Mouse (Mus musculus) retina, embryonic 14.5 days (tissue): ENCODE data around the gene Lyrm1.

Experiments used
- DNase-seq: peaks from one replicate; pipeline ENCODE4 v3.0.0-alpha.2; 2015; ENCODE audit warnings: low spot score

Gene Lyrm1

DNA sequence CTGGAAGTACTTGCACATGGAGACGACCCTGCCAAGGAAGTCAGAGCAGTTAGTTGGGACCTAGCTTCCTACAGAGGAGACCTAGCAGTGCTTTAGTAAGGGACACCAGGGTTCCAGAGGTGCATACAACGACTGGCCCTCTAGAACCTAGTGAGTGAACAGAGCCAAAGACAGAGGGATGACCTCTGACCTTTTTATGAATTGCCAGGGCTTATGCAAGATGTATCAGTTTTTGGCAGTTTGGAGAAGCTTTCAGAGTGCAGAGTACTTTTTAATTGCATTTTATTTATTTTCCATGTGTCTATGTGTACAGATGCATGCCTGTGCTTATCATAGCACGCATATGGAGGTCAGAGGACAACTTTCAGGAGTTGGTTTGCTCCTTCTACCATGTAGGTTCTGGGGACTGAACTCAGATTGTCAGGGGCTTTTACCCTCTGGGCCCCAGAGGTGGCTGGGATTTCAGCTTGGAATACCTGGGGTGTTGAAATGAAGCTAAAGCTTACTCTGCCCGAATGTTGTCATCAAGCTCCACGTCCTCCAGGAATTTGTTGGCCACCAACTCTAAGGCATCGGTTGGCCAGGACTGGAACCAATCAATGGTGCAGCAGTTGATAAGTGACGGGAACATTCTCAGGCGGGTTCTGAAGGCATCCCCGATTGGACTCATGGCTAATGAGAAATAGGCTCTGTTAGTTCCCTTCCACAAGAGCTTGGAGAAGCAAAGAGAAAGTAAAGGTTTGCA is 70.2 kb downstream of the Lyrm1 start:
- DNase-seq = no peak

DNA sequence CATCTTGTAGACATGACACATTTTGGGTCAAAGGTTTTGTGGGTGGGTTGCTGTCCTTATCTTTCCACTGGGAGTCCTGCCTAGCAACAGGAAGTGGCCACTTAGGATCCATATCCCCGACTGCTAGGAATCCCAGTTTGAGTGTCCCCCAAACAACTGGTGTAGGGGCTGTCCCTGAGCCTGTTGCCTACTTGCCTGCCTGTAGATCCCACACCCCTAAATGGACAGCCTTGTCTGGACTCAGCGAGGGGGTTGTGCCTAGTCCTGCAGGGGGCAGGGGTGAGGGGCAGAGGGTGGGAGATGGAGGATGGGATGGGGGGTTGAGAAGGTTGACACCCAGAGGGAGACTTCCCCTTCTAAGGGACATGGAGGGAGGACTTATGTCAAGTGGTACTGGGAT is 73.7 kb downstream of the Lyrm1 start:
- DNase-seq = no peak

DNA sequence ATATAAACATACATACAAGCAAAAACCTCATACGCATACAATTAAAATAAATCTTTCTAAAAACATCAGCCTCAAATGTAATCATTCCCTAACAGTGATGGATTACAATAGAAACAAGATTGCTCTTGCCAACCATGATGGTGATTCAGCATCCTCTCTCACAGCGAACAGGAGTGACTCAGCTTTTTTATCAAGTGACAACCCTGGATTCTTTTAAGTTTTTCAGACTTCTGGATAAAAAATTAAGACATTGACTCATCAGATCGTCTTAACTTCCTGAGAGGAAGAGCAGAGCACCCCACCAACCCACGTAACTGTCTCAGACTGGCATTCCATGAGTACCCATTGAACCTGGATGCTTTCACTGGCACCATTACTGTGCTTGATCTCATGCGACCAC is 78.6 kb downstream of the Lyrm1 start:
- DNase-seq = no peak

DNA sequence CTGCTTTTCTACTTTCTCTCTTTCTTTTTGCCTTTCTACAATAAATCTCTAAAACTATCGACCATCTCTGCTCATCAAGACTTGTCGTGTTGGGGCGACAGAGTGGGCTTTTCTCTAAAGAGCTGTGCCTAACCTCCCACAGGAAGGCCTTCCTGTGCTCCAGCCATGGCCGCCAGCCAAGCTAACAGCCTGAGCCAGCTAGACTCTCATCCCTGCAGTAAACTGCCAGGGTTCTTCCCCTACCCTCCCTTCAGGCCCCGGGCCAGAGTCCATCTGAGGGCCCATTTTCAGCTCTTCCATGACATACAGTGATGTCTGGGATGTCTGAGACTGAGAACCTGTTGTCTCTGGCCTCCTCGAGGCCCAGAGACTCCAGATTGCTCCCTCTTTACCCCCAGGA is 80.6 kb downstream of the Lyrm1 start:
- no peak for DNase-seq

DNA sequence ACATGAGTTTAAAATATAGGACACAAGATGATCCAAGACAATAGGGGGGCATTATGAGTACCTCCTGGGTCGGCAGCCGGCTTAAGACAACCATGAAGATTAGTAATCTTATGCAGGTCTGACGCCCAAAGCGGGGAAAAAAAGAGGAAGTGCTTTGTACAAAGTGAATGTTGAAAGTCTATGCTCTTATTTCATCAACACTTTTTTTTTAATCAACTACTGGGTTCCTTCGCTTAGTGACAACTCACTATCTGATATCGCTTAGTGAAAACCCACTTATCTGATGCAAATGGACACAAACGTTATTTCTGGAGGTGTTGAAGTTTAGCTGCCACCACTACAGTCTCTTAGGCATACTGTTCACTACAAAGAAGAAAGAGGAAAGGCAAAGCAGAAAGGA is 81.9 kb downstream of the Lyrm1 start:
- DNase-seq = no peak

DNA sequence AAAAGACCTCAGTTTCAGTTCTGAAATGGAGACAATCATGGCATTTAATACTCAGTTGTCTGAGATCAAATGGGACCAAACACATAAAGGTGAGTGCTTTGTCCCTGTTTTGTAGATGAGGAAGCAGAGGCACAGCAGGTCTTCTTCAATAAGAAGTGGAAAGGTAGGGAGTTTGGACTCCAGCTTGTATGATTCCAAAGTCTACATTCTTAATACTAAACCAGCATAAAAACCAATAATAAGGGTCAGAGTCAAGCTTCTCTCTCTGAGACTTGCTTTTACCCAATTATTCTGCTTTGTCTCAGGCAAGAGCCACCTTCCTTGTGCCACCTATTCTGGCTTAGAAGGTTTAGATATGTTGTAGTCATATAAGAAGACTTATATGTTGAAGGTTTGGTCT is 82.9 kb downstream of the Lyrm1 start:
- DNase-seq = no peak

DNA sequence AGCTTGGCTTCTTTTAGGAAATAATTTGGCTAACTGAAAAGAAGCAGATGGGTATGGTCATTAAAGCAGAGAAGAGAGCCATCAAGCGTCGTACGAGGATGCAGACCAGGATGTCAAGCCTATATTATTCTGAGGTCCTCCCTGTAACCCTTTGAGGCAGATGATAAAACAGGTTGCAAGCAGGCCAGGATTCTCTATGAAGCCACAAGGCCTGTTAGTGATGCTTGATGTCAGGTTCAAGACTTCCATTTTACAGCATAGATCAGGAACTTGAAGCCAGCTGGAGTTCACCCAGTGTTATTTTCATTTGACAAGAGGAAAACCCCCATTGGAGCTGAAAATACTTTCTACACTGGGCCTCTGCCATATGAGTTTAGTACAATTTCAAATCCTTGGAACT is 84.5 kb downstream of the Lyrm1 start:
- DNase-seq = no peak

DNA sequence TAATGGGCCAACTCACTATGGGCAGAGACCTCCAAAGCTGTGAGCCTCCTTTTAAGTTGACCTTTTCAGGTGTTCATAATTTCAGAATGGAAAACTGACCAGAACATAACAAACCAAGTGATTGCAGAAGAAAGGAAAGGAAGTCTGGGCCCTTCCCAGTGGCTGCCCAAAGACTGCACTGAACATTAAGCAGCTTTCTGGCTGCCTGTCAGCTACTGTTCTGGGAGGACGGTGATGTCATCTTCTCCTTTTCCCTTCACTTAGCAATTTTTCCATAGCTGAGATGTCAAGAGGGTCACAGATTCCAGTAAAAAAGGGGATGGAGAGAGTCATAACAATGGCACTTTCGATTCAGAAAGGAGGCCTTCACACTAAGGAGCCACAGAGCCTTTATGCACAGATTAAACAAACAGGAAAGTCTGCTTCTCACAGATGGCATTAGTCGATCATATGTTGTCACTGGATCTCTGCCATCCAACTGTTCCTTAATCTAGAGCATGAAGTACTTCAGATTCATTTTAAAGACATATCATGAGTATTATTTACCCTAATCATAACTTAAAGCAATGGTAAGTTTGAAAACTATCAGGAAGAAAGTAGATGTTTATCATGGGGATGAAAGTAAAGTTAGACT is 89.7 kb downstream of the Lyrm1 start:
- DNase-seq = no peak

DNA sequence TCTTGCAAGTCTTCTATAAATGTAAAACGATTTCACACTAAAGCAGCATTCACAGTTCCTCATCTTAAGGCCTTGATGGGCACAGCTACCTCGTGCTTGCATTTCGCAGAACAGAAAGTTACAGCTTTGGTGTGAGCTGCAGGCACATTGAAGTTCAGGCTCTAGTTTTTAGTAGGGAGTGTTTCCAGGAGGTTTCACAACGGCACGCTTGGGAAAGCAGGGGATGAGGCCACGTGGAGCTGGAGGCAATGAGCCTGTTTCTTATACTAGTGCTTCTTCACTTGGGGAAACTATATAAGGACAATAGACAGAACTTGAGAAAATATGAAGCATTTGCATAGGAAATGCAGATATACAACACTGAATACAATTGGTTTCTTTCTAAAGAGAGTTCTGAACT is 101.4 kb downstream of the Lyrm1 start:
- no peak for DNase-seq
